Mouse (Mus musculus) lung, postnatal 14 days (tissue): ENCODE results near the gene Rin1.

ENCODE experiments used
- DNase-seq: peaks from one replicate; pipeline ENCODE4 v3.0.0; 2021

Rin1 gene

GRCm38 (mm10) chr19:5045531-5045930 lies 4.8 kb upstream of the Rin1 start:
- DNase-seq: no peak

- DNase-seq: no peak
Measured at GRCm38 (mm10) chr19:5048138-5049056, 1.9 kb upstream of the Rin1 start.

- DNase-seq: no peak
Measured at GRCm38 (mm10) chr19:5049325-5049724, 956 bp upstream of the Rin1 start.

- DNase-seq: no peak
Measured at GRCm38 (mm10) chr19:5051031-5051430, 750 bp downstream of the Rin1 start.

GRCm38 (mm10) chr19:5051515-5051914 lies 1.2 kb downstream of the Rin1 start:
- no peak for DNase-seq

- DNase-seq: no peak
Measured at GRCm38 (mm10) chr19:5052166-5052822, 2.0 kb downstream of the Rin1 start.

GRCm38 (mm10) chr19:5052853-5053252 lies 2.6 kb downstream of the Rin1 start:
- DNase-seq: no peak

GRCm38 (mm10) chr19:5053909-5054308 lies 3.6 kb downstream of the Rin1 start:
- peak; percentile 68 for DNase-seq

GRCm38 (mm10) chr19:5056251-5056650 lies 6.0 kb downstream of the Rin1 start:
- DNase-seq: peak; percentile 61

- peak; percentile 63 for DNase-seq
Measured at GRCm38 (mm10) chr19:5057876-5058775, 7.8 kb downstream of the Rin1 start.

GRCm38 (mm10) chr19:5058801-5059771 lies 8.8 kb downstream of the Rin1 start:
- no peak for DNase-seq

- DNase-seq: peak; percentile 54
Measured at GRCm38 (mm10) chr19:5060365-5061330, 10.4 kb downstream of the Rin1 start.

GRCm38 (mm10) chr19:5062041-5062440 lies 11.8 kb downstream of the Rin1 start:
- no peak for DNase-seq

- DNase-seq: no peak
Measured at GRCm38 (mm10) chr19:5062446-5062845, 12.2 kb downstream of the Rin1 start.

- no peak for DNase-seq
Measured at GRCm38 (mm10) chr19:5065104-5065503, 14.8 kb downstream of the Rin1 start.

GRCm38 (mm10) chr19:5067040-5067799 lies 16.9 kb downstream of the Rin1 start:
- DNase-seq: no peak

- peak; percentile 70 for DNase-seq
Measured at GRCm38 (mm10) chr19:5067867-5068569, 17.7 kb downstream of the Rin1 start, which contains the start of gene Cd248. Gene Cd248, plus strand, starts transcription at chr19:5068078.

- no peak for DNase-seq
Measured at GRCm38 (mm10) chr19:5068570-5069234, 18.4 kb downstream of the Rin1 start.
